Mouse (Mus musculus) forebrain, embryonic 16.5 days (tissue): ENCODE results near the gene Klhl9. TPM values are rescaled to one million over a fixed set of nuclear protein-coding genes. Genes with fewer than 3 reads are reported as not detected.

Source experiments
- ATAC-seq: fragments of 200-750 bp; cut with Nextera tagmentation; 2 replicates; pipeline ENCODE4 v1.8.0; 2017; ENCODE audit warnings: mild to moderate bottlenecking, moderate library complexity
- H3K27ac ChIP-seq: fragments of 300-500 bp; sonication (generic); 2 replicates; pipeline ENCODE4 v1.5.1; 2014; ENCODE audit warnings: low read length, control low read depth
- H3K27me3 ChIP-seq: fragments of 300-500 bp; sonication (generic); replicated peaks from 2 replicates; pipeline ENCODE4 v1.6.1; 2014; ENCODE audit warnings: low read length; ENCODE audit not compliant: control insufficient read depth, insufficient read depth
- H3K36me3 ChIP-seq: fragments of 300-500 bp; sonication (generic); 2 replicates; pipeline ENCODE4 v1.6.1; 2014; ENCODE audit not compliant: control insufficient read depth, insufficient read depth
- H3K4me1 ChIP-seq: fragments of 300-500 bp; sonication (generic); replicated peaks from 2 replicates; pipeline ENCODE4 v1.6.1; 2014; ENCODE audit warnings: low read length; ENCODE audit not compliant: control insufficient read depth, insufficient read depth
- H3K4me2 ChIP-seq: fragments of 300-500 bp; sonication (generic); 2 replicates; pipeline ENCODE4 v1.6.1; 2014; ENCODE audit warnings: mild to moderate bottlenecking, low read length, control low read depth
- H3K4me3 ChIP-seq: fragments of 300-500 bp; sonication (generic); replicated peaks from 2 replicates; pipeline ENCODE4 v1.5.1; 2014; ENCODE audit warnings: mild to moderate bottlenecking, low read length, control low read depth
- H3K9ac ChIP-seq: fragments of 300-500 bp; sonication (generic); replicated peaks from 2 replicates; pipeline ENCODE4 v1.6.1; 2014; ENCODE audit warnings: low read depth, low read length, control low read depth
- H3K9me3 ChIP-seq: fragments of 300-500 bp; sonication (generic); 2 replicates; pipeline ENCODE4 v1.6.1; 2016; ENCODE audit warnings: low read length; ENCODE audit not compliant: control insufficient read depth
- WGBS: fragments of 180-500 bp; shearing (Covaris S2); extraction: QIAGEN DNeasy Blood & Tissue Kit; methylation state at CpG from one replicate; pipeline ENCODE4 v1.1.7; 2014; 5-methylcytosine and 5-hydroxymethylcytosine counted together
- polyA plus RNA-seq: library from polyadenylated mRNA; unstranded; fragments of >200 nt; fragmentation: Nextera tagmentation; extraction: Ambion mirVana; gene quantifications from 2 replicates; pipeline ENCODE4 v1.2.1, GENCODE M21; 2015

Klhl9 gene
- polyA plus RNA-seq, 1 experiment from 2014 or later: 122 TPM

- no peak for ATAC-seq
- Histone ChIP-seq H3K27me3 (no peaks in the 10 kb centered on the region), H3K36me3 (no peaks in the 10 kb centered on the region), H3K4me2 (no peak overlapping the region), H3K9me3 (no peaks in the 10 kb centered on the region), H3K4me3 (no peak overlapping the region), H3K9ac (no peak overlapping the region), H3K4me1 (no peaks in the 10 kb centered on the region), H3K27ac (no peak overlapping the region)
- 91% methylated on average over 6 of the region's 6 CpGs for WGBS
Observed at GRCm38 (mm10) chr4:88726727-88727126, 4.5 kb upstream of the Klhl9 start.

- H3K4me2 ChIP-seq: no peak overlapping the region
Observed at GRCm38 (mm10) chr4:88723497-88724090, 1.3 kb upstream of the Klhl9 start.

GRCm38 (mm10) chr4:88718715-88719114 lies 3.5 kb downstream of the Klhl9 start:
- H3K4me1 ChIP-seq: peaks cover 28% of the 10 kb centered on the region
- peaks cover 17% of the 10 kb centered on the region for H3K36me3 ChIP-seq
- H3K9me3 ChIP-seq: no peaks in the 10 kb centered on the region
- no peak overlapping the region for H3K27ac ChIP-seq
- no peaks in the 10 kb centered on the region for H3K27me3 ChIP-seq
- no peak overlapping the region for H3K9ac ChIP-seq
- peak overlapping the region; percentile 29 for H3K4me3 ChIP-seq
- 56% methylated on average over 1 of the region's 1 CpGs for WGBS
- no peak for ATAC-seq
- H3K4me2 ChIP-seq: peak overlapping the region; percentile 55

More at GRCm38 (mm10) chr4:88723497-88724090, 1.3 kb upstream of the Klhl9 start:
- 70% methylated on average over 8 of the region's 8 CpGs for WGBS
- H3K27ac ChIP-seq: no peak overlapping the region
- H3K9ac ChIP-seq: no peak overlapping the region
- H3K36me3 ChIP-seq: peaks cover 2% of the 10 kb centered on the region
- peaks cover 20% of the 10 kb centered on the region for H3K4me1 ChIP-seq
- no peaks in the 10 kb centered on the region for H3K27me3 ChIP-seq
- no peak overlapping the region for H3K4me3 ChIP-seq
- H3K9me3 ChIP-seq: no peaks in the 10 kb centered on the region
- ATAC-seq: no peak

DNA sequence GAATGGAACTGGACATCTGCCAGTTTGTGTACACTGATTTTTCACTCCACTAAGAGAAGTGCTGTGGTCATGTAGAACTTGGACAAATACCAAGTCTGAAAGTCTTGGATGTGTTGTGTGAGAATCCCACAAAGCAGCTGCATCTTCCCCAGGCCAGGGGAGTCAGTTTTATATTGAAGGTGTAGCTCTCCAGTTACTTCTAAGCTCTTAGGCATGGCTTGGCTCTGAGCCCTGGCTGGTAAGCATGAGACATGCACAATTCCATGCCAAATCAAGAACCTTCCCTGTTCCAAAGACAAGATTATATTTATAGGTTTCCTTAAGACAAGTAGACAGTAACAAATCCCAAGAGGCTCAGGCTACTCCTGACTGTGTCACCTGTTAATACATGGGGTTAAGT lies 7.2 kb downstream of the Klhl9 start:
- Histone ChIP-seq H3K4me1 (peaks cover 15% of the 10 kb centered on the region), H3K4me3 (no peak overlapping the region), H3K36me3 (peaks cover 15% of the 10 kb centered on the region), H3K9ac (no peak overlapping the region), H3K9me3 (no peaks in the 10 kb centered on the region), H3K27ac (no peak overlapping the region), H3K4me2 (no peak overlapping the region), H3K27me3 (no peaks in the 10 kb centered on the region)
- ATAC-seq: no peak

- no peak overlapping the region for H3K27ac ChIP-seq
- H3K27me3 ChIP-seq: no peaks in the 10 kb centered on the region
- no peak overlapping the region for H3K4me2 ChIP-seq
- no peak overlapping the region for H3K4me3 ChIP-seq
- no peak for ATAC-seq
- H3K9ac ChIP-seq: no peak overlapping the region
- 86% methylated on average over 1 of the region's 1 CpGs for WGBS
- H3K9me3 ChIP-seq: no peaks in the 10 kb centered on the region
- peaks cover 15% of the 10 kb centered on the region for H3K36me3 ChIP-seq
- peaks cover 12% of the 10 kb centered on the region for H3K4me1 ChIP-seq
Observed at GRCm38 (mm10) chr4:88714281-88714680, 8.0 kb downstream of the Klhl9 start.

DNA sequence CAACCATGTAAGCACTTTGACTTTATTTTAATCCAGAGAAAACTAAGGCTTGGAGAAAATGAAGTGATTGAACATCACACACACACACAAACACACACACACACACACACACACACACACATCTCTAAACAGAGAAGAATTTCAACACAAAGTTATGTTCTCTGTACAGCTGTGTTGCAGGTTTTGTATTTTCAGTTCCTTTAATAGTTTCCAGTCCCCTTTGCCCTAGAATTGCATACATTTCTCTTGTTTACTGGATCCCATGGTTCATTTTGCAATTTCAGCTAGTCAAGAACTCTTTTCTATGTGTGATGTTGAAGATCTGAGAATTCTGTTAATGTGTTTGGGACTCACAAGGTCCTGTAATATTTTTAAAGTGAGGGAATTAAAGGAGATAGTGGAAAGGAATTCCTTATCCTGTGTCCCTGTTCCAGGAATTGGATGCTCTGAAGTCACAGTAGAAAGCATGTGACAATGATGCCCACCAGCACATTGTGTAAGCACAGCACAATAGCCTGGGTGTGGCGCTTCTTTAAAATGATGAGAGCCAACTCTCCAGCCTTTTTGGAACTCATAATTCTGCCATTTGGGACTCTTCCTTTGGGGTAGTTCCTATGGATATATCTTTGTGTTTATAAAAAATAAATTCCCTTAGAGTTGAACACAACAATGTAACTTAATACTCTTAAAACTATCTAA lies 15.0 kb downstream of the Klhl9 start:
- Histone ChIP-seq H3K9me3 (no peaks in the 10 kb centered on the region), H3K4me1 (no peaks in the 10 kb centered on the region), H3K36me3 (no peaks in the 10 kb centered on the region), H3K27ac (no peak overlapping the region), H3K9ac (no peak overlapping the region), H3K4me2 (no peak overlapping the region), H3K4me3 (no peak overlapping the region), H3K27me3 (no peaks in the 10 kb centered on the region)
- WGBS: 88% methylated on average over 1 of the region's 1 CpGs
- ATAC-seq: no peak

DNA sequence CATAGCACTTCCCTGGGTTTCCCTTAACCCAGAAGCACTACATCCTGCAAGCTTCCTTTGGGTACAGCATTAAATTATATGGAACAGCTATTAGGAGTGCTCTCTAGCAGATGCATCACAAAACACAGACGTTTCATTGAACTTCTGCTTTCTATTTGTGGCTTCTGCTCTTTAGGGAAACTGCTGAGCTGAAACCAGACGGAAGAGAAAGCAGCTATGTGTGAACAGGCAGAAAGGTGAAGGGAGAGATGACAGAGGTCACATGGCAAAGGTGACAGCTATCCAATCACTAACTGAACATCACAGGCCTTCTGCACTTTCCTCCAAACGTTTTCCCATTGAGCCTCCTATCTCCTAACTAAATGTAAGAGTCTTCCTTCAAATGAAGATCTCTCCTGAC lies 16.3 kb downstream of the Klhl9 start:
- no peak for ATAC-seq
- Histone ChIP-seq H3K27me3 (no peaks in the 10 kb centered on the region), H3K36me3 (no peaks in the 10 kb centered on the region), H3K4me1 (no peaks in the 10 kb centered on the region), H3K27ac (no peak overlapping the region), H3K9me3 (no peaks in the 10 kb centered on the region), H3K9ac (no peak overlapping the region), H3K4me3 (no peak overlapping the region), H3K4me2 (no peak overlapping the region)
- WGBS: 50% methylated on average over 3 of the region's 3 CpGs

DNA sequence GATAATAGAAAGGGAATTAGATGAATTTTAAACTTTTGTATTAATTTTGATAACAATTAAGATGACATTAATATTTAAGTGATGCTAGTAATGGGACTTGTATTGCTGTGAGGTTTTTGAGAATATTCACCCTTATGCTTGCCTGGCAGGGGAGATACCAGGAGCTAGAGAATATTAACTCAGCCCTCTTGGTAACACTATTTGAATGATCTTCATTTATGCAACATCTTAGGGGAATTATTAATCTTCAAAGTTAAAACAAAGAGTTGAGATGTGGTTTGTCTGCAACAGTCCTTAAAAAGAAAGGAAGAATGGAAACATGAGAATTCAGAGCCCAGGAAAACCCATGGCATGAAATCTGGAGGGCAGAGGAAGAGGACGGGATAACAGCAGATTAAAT lies 23.0 kb downstream of the Klhl9 start:
- no peak for ATAC-seq
- H3K4me3 ChIP-seq: no peak overlapping the region
- no peaks in the 10 kb centered on the region for H3K9me3 ChIP-seq
- no peaks in the 10 kb centered on the region for H3K4me1 ChIP-seq
- no peak overlapping the region for H3K9ac ChIP-seq
- no peak overlapping the region for H3K27ac ChIP-seq
- no peaks in the 10 kb centered on the region for H3K27me3 ChIP-seq
- no peak overlapping the region for H3K4me2 ChIP-seq
- WGBS: 95% methylated on average over 1 of the region's 1 CpGs
- H3K36me3 ChIP-seq: no peaks in the 10 kb centered on the region

DNA sequence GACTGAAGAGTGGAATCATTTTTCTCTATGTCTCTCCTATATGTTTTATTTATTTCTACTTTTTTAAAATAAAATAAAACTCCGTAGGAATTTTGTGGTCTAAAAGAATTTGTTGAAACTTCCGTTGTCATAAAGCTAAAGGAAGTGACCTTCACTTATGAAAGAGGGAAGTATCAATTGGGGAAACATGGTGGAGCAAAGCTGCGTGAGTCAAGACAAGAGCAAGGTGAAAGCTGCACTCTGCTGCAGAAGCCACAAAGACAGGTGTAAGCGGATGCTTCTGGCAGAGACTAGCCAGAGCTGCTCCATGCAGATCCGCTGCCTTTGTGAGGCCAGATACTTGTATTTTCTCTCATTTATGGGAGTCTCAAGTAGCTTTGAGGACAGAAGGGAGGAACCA lies 23.5 kb downstream of the Klhl9 start:
- ATAC-seq: no peak
- whole genome bisulfite sequencing: 87% methylated on average over 5 of the region's 5 CpGs
- no peaks in the 10 kb centered on the region for H3K4me1 ChIP-seq
- H3K27ac ChIP-seq: no peak overlapping the region
- no peaks in the 10 kb centered on the region for H3K36me3 ChIP-seq
- H3K9ac ChIP-seq: no peak overlapping the region
- no peaks in the 10 kb centered on the region for H3K27me3 ChIP-seq
- H3K4me2 ChIP-seq: no peak overlapping the region
- no peaks in the 10 kb centered on the region for H3K9me3 ChIP-seq
- no peak overlapping the region for H3K4me3 ChIP-seq
